Mouse (Mus musculus) thymus, adult 2 months (tissue): ENCODE results near the gene Josd1.

Source experiments
- CTCF ChIP-seq: fragments of 200-500 bp; IDR thresholded peaks from 2 replicates; pipeline ENCODE4 v1.5.1; 2012; ENCODE audit warnings: mild to moderate bottlenecking, control low read depth, low read length, moderate library complexity, borderline replicate concordance; ENCODE audit not compliant: control insufficient read depth, poor library complexity, insufficient read depth; ENCODE audit errors: extremely low read depth
- POLR2A ChIP-seq: fragments of 200-500 bp; IDR thresholded peaks from 2 replicates; pipeline ENCODE4 v1.6.1; 2012; ENCODE audit warnings: mild to moderate bottlenecking, low read length, control low read depth, moderate library complexity; ENCODE audit not compliant: control insufficient read depth, poor library complexity, insufficient read depth; ENCODE audit errors: extremely low read depth

DNA sequence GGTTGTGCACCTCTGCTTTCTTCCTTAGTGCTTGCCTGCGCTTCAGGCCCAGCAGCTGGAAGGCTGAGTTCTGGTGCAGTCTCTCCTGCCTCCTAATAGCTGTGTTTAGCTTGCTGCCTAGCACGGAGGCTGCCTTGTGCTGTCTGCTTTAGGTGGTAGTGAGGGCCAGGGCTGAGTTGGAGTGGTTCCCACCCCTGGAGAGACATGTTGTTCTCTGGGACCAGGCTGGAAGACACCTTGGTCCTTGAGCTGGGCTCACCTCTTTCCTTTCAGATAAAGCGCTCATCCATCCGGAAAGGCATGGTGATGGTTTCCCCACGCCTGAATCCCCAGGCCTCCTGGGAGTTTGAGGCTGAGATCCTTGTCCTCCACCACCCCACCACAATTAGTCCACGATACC, 29.0 kb upstream of the Josd1 start:
- no peak for TF ChIP-seq CTCF
- TF ChIP-seq POLR2A, result no peak
